Mouse (Mus musculus) spleen, postnatal 14 days (tissue): Measurements from ENCODE around the gene Zc3hav1l.
A peak's percentile ranks its signal among the peaks of the same experiment; 100 is the strongest.

Experiments used
- DNase-seq, 2 experiments: peaks; one replicate each; pipeline ENCODE4 v3.0.0; 2021 to 2022; ENCODE audit warnings: low spot score in 2 of 2

Zc3hav1l gene

GRCm38 (mm10) chr6:38298761-38299401, at the start of gene Zc3hav1l:
Gene Zc3hav1l (minus strand): TSS chr6:38299259.
- peak in 1 of 2 experiments; percentile 36 for DNase-seq

- no peak for DNase-seq
Measured at GRCm38 (mm10) chr6:38347875-38348274, 48.8 kb upstream of the Zc3hav1l start.

GRCm38 (mm10) chr6:38345796-38346195, 46.7 kb upstream of the Zc3hav1l start:
- DNase-seq: peak; percentile 56 to 68

GRCm38 (mm10) chr6:38344006-38344670, 45.1 kb upstream of the Zc3hav1l start:
- DNase-seq: no peak

- no peak for DNase-seq
Measured at GRCm38 (mm10) chr6:38343581-38343980, 44.5 kb upstream of the Zc3hav1l start.

- DNase-seq: no peak
Measured at GRCm38 (mm10) chr6:38342666-38342992, 43.6 kb upstream of the Zc3hav1l start.

- peak; percentile 22 to 46 for DNase-seq
Measured at GRCm38 (mm10) chr6:38341751-38342665, 42.9 kb upstream of the Zc3hav1l start.

GRCm38 (mm10) chr6:38339078-38339477, 40.0 kb upstream of the Zc3hav1l start:
- no peak for DNase-seq

- DNase-seq: no peak
Measured at GRCm38 (mm10) chr6:38337951-38338350, 38.9 kb upstream of the Zc3hav1l start.

GRCm38 (mm10) chr6:38337166-38337705, 38.2 kb upstream of the Zc3hav1l start:
- no peak for DNase-seq

- no peak for DNase-seq
Measured at GRCm38 (mm10) chr6:38335264-38335663, 36.2 kb upstream of the Zc3hav1l start.

GRCm38 (mm10) chr6:38326596-38326995, 27.5 kb upstream of the Zc3hav1l start:
- DNase-seq: no peak

GRCm38 (mm10) chr6:38320621-38321020, 21.6 kb upstream of the Zc3hav1l start:
- DNase-seq: no peak

- peak; percentile 64 to 71 for DNase-seq
Measured at GRCm38 (mm10) chr6:38316050-38316449, 17.0 kb upstream of the Zc3hav1l start.

GRCm38 (mm10) chr6:38309741-38310140, 10.7 kb upstream of the Zc3hav1l start:
- DNase-seq: no peak

GRCm38 (mm10) chr6:38304981-38305380, 5.9 kb upstream of the Zc3hav1l start:
- DNase-seq: no peak

- DNase-seq: no peak
Measured at GRCm38 (mm10) chr6:38298246-38298635, 818 bp downstream of the Zc3hav1l start.

- no peak for DNase-seq
Measured at GRCm38 (mm10) chr6:38297580-38298245, 1.3 kb downstream of the Zc3hav1l start.

GRCm38 (mm10) chr6:38293708-38294107, 5.4 kb downstream of the Zc3hav1l start:
- DNase-seq: no peak

GRCm38 (mm10) chr6:38292871-38293646, 6.0 kb downstream of the Zc3hav1l start:
- DNase-seq: no peak

GRCm38 (mm10) chr6:38284422-38284821, 14.6 kb downstream of the Zc3hav1l start:
- DNase-seq: no peak
